Mouse (Mus musculus) intestine, embryonic 14.5 days (tissue): ENCODE measurements around the gene Aldh1a7. TPM values are rescaled to one million over a fixed set of nuclear protein-coding genes. Genes with fewer than 3 reads are reported as not detected.
A peak's percentile ranks its signal among the peaks of the same experiment; 100 is the strongest.

Experiments
- ATAC-seq: fragments of 200-750 bp; cut with Nextera tagmentation; replicated peaks from 2 replicates; pipeline ENCODE4 v1.8.0; 2017; ENCODE audit warnings: low read depth, moderate number of reproducible peaks, moderate TSS enrichment, moderate library complexity; ENCODE audit not compliant: low FRiP score, low TSS enrichment
- DNase-seq: peaks from one replicate; pipeline ENCODE4 v3.0.0-alpha.2; 2018; ENCODE audit warnings: low spot score
- H3K27ac ChIP-seq: fragments of 300-500 bp; sonication (generic); 2 replicates; pipeline ENCODE4 v1.5.1; 2014; ENCODE audit warnings: low read depth, mild to moderate bottlenecking, control low read depth
- H3K27me3 ChIP-seq: fragments of 300-500 bp; sonication (generic); replicated peaks from 2 replicates; pipeline ENCODE4 v1.6.1; 2014; ENCODE audit warnings: low read length, control low read depth; ENCODE audit not compliant: control insufficient read depth, insufficient read depth
- H3K36me3 ChIP-seq: fragments of 300-500 bp; sonication (generic); 2 replicates; pipeline ENCODE4 v1.6.1; 2014; ENCODE audit warnings: low read length, control low read depth; ENCODE audit not compliant: control insufficient read depth, insufficient read depth
- H3K4me1 ChIP-seq: fragments of 300-500 bp; sonication (generic); replicated peaks from 2 replicates; pipeline ENCODE4 v1.6.1; 2014; ENCODE audit warnings: low read length, control low read depth, mixed read lengths; ENCODE audit not compliant: control insufficient read depth, insufficient read depth
- H3K4me2 ChIP-seq: fragments of 300-500 bp; sonication (generic); 2 replicates; pipeline ENCODE4 v1.6.1; 2014; ENCODE audit warnings: low read length
- H3K4me3 ChIP-seq: fragments of 300-500 bp; sonication (generic); 2 replicates; pipeline ENCODE4 v1.5.1; 2014; ENCODE audit warnings: low read depth, low read length, control low read depth, mixed read lengths
- H3K9ac ChIP-seq: fragments of 300-500 bp; sonication (generic); 2 replicates; pipeline ENCODE4 v1.6.1; 2014; ENCODE audit warnings: mild to moderate bottlenecking, low read length
- H3K9me3 ChIP-seq: fragments of 300-500 bp; sonication (generic); 2 replicates; pipeline ENCODE4 v1.6.1; 2016; ENCODE audit warnings: low read length, control low read depth; ENCODE audit not compliant: control insufficient read depth
- WGBS: fragments of 180-500 bp; shearing (Covaris S2); extraction: QIAGEN DNeasy Blood & Tissue Kit; methylation state at CpG from one replicate; pipeline ENCODE4 v1.1.7; 2014; 5-methylcytosine and 5-hydroxymethylcytosine counted together
- polyA plus RNA-seq: library from polyadenylated mRNA; unstranded; fragments of >200 nt; fragmentation: Nextera tagmentation; extraction: Ambion mirVana; gene quantifications from 2 replicates; pipeline ENCODE4 v1.2.1, GENCODE M21; 2014

Aldh1a7 gene
- polyA plus RNA-seq, 1 experiment from 2014 or later = 8.3 TPM

DNA sequence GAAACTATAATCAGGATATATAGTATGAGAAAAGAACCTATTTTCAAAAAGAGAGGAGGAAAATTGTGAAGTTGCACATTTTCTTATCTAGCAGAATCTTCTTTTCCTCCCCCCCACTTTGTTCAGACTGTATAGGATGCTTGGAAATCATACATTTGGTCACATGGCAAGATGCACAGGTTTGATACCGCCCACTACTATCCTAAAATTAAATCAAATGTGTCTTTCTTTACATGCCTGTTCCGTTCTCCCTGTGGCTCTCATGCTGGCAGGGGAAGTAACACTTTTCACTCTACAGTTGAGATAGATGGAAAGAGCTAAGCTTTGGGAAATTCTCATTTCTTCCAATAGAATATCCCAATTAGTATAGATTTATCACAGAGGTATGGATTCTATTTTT lies 7.1 kb downstream of the Aldh1a7 start:
- Histone ChIP-seq H3K27me3 (no peaks in the 10 kb centered on the region), H3K27ac (no peak overlapping the region), H3K9ac (no peak overlapping the region), H3K36me3 (no peaks in the 10 kb centered on the region), H3K4me3 (no peak overlapping the region), H3K9me3 (no peaks in the 10 kb centered on the region), H3K4me2 (no peak overlapping the region), H3K4me1 (no peaks in the 10 kb centered on the region)
- 89% methylated on average over 2 of the region's 2 CpGs for WGBS
- ATAC-seq = no peak
- DNase-seq = no peak

DNA sequence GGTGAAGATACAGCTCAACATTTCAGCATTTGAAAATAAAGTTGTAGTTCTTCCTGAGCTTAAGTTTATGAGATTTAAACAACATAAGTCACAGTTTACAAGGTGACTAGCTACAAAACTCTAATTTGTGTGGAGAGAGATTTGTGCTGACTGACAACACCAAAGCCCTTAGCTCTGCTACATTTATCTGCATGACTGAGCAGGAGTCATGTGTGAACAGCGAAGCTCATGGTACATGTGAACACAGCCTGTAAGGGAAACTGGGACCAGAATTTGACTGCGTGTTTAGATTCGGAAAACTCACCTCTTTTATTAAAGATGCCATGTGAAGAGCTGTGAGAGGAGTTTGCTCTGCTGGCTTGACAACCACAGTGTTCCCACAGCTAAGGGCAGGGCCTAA lies 11.7 kb downstream of the Aldh1a7 start:
- Histone ChIP-seq H3K4me3 (no peak overlapping the region), H3K27me3 (no peaks in the 10 kb centered on the region), H3K9me3 (no peaks in the 10 kb centered on the region), H3K4me1 (no peaks in the 10 kb centered on the region), H3K27ac (no peak overlapping the region), H3K9ac (no peak overlapping the region), H3K4me2 (no peak overlapping the region), H3K36me3 (no peaks in the 10 kb centered on the region)
- ATAC-seq (no peak), DNase-seq (no peak)
- 93% methylated on average over 3 of the region's 3 CpGs for WGBS

DNA sequence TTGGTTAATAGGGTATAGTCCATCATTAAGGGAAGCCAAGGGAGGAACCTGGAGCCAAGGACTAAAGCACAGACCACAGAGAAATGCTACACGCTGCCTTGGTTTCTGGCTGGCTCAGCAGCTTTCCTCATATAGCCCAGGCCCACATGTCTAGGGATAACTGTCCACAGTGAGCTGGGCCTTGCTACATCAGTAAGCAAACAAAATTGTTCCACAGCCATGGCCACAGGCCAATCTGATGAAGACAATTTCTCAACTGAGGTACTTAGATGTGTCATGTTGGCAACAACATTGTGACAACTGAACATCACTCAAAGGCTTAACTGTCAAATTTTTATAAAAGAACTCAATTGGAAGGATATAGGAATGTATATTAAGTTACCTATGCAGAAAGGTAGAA lies 12.3 kb downstream of the Aldh1a7 start:
- Histone ChIP-seq H3K9ac (no peak overlapping the region), H3K4me2 (no peak overlapping the region), H3K36me3 (no peaks in the 10 kb centered on the region), H3K27me3 (no peaks in the 10 kb centered on the region), H3K4me1 (no peaks in the 10 kb centered on the region), H3K4me3 (no peak overlapping the region), H3K9me3 (no peaks in the 10 kb centered on the region), H3K27ac (no peak overlapping the region)
- 92% methylated on average over 1 of the region's 1 CpGs for WGBS
- ATAC-seq = no peak
- DNase-seq = no peak

DNA sequence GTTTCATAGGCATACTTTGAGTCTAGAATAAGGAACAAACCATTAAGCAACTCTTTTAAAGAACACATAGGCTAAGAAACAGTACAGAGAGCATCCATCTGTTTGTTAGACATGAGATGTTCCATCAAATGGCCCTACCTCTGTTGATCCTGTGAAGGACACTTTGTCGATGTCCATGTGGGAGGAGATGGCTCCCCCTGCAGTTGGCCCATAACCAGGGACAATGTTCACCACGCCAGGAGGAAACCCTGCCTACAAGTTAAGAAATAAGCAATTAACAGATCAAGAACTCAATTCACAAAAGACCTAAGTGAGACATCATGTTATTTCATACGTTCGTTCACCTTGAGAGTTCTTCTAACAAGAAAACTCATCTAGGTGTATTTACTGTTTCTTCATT lies 12.8 kb downstream of the Aldh1a7 start:
- Histone ChIP-seq H3K27ac (no peak overlapping the region), H3K27me3 (no peaks in the 10 kb centered on the region), H3K4me3 (no peak overlapping the region), H3K9me3 (no peaks in the 10 kb centered on the region), H3K9ac (no peak overlapping the region), H3K36me3 (no peaks in the 10 kb centered on the region), H3K4me1 (no peaks in the 10 kb centered on the region), H3K4me2 (no peak overlapping the region)
- no peak for ATAC-seq
- 81% methylated on average over 4 of the region's 4 CpGs for WGBS
- DNase-seq = no peak

DNA sequence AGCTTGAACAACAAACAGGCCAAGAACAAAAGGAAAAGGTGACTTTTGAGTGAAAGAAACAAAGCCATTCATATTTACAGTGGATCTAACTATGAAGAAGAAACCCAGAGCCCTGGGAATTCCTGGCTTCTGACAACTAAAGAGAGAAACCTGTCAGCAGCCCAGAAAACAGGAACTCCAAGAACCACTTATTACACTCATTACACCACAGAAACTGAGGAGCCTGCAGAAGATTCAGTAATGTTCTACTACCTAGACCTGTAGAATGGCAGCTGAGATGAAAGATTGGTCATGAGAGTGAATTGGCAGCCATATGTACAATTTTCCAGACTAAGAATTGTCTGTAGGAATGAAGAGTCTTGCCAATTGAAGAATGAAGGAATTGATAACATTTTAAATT lies 20.2 kb downstream of the Aldh1a7 start:
- H3K4me3 ChIP-seq = no peak overlapping the region
- ATAC-seq (no peak), DNase-seq (no peak)
- H3K27me3 ChIP-seq = no peaks in the 10 kb centered on the region
- no peak overlapping the region for H3K27ac ChIP-seq
- H3K9ac ChIP-seq = no peak overlapping the region
- H3K4me2 ChIP-seq = no peak overlapping the region
- no peaks in the 10 kb centered on the region for H3K36me3 ChIP-seq
- no peaks in the 10 kb centered on the region for H3K4me1 ChIP-seq
- no peaks in the 10 kb centered on the region for H3K9me3 ChIP-seq

DNA sequence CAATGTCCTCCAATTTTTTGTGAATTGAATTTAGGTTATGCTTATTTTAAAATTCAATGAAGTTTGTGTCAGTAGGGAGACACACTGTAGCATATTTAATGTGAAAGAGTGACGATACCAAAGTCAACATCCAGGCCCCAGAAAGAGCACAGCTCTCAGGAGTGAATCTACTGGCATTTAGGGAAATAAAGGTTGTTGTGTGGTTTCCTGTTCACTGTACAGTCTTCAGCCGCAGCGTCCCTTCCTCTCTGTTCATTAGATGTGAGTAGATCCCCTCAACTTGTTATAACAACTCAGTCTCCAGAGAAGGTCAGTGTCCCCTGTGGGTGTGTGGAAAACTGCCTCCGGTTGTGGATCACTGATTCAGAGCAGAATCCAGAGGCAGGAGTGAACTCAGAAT lies 20.6 kb downstream of the Aldh1a7 start:
- Histone ChIP-seq H3K9me3 (no peaks in the 10 kb centered on the region), H3K4me1 (no peaks in the 10 kb centered on the region), H3K4me2 (no peak overlapping the region), H3K4me3 (no peak overlapping the region), H3K27me3 (no peaks in the 10 kb centered on the region), H3K9ac (no peak overlapping the region), H3K36me3 (no peaks in the 10 kb centered on the region), H3K27ac (no peak overlapping the region)
- DNase-seq (no peak), ATAC-seq (no peak)
- WGBS = 84% methylated on average over 4 of the region's 4 CpGs

DNA sequence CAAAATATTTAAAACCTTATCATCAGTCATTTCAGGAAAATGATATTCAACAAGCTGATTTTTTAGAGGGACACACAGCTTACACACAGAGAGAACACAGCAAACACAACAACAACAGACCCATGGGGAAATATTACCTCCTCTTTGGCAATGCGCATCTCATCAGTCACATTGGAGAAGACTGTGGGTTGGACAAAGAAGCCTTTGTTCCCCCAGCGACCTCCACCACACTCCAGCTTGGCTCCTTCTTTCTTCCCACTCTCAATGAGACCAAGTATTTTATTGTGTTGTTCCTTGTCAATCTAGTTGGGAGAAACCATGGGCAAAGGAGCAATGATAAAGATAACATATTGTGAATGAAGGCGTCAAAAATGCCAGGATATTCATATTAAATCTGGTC lies 25.3 kb downstream of the Aldh1a7 start:
- Histone ChIP-seq H3K27ac (no peak overlapping the region), H3K4me1 (no peaks in the 10 kb centered on the region), H3K9me3 (no peaks in the 10 kb centered on the region), H3K9ac (no peak overlapping the region), H3K36me3 (no peaks in the 10 kb centered on the region), H3K4me3 (no peak overlapping the region), H3K27me3 (no peaks in the 10 kb centered on the region), H3K4me2 (no peak overlapping the region)
- 78% methylated on average over 3 of the region's 3 CpGs for WGBS
- ATAC-seq (no peak), DNase-seq (no peak)

DNA sequence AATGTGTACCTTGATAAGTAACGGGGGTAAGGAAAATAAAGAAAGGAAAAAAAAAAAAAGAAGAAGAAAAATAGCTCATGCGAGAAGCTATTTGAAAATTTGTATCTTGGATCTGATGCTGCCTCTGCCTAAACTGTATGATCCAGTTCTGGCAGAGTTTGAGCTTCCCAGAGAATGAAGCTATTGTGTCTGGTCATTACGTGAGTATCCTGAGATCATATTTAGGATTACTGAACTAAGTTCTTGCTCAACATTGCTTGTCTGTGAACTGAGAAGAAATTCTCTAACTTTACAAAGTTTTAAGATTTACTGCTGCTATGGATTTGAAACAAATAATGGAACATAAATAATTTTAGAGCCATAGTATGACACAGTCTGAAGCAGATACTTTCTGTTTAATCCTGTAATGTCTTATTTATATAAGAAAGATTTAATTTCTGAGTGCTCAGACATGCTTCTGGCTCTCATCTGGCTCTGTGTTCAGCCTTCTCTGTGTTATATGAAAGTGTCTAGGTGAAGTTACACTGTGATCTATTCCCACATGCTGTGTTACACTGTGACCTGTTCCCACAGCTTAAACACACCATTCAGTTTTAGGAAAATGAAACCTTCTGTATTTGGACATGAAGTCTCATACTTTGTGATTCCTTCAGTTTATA lies 49.5 kb downstream of the Aldh1a7 start:
- Histone ChIP-seq H3K27ac (peak overlapping the region; percentile 71; the same call in 1 of the 2 replicates), H3K4me3 (no peak overlapping the region), H3K4me2 (no peak overlapping the region), H3K9ac (no peak overlapping the region), H3K27me3 (no peaks in the 10 kb centered on the region), H3K36me3 (no peaks in the 10 kb centered on the region), H3K9me3 (no peaks in the 10 kb centered on the region), H3K4me1 (no peaks in the 10 kb centered on the region; the same call in 1 of the 2 replicates)
- DNase-seq (no peak), ATAC-seq (peak; percentile 75; the same call in 1 of the 2 replicates)
- 47% methylated on average over 3 of the region's 3 CpGs for WGBS

DNA sequence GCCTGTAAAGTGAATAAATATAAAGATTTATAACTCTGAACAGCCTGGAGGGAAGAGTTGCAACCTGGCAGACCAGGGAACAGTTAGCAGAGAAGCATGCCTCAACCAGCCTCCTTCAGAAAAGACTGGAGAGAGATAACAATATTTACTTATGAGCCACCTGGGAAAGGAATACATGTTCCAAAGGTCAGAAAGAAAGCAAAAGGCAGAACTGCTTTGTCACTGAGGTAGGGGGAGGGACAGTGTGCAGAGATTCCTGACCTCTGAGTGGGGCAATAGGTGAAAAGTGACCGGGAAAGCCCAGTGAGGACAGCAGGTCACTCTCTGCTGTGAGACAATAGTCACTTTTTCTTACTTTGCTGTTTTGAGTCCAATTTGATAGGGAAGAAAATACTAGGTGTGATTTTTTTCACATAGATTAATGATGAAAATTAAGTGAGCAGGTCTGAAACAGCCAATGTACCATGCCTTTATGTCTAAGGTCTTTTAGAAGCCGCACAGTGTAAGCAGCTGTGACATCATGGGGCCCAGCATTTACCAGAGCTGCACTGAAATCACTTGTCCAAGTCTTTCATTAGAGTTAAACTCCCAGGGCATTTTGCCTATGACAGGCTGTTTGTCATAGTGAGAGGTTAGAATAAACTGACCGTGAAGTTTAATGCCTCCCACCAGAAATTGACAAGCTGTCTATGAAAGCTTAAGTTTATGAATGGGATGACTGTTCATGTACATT lies 73.1 kb downstream of the Aldh1a7 start:
- Histone ChIP-seq H3K4me2 (no peak overlapping the region), H3K9me3 (no peaks in the 10 kb centered on the region), H3K36me3 (no peaks in the 10 kb centered on the region), H3K4me3 (no peak overlapping the region), H3K27ac (peak overlapping the region; percentile 34; the same call in 1 of the 2 replicates), H3K9ac (no peak overlapping the region), H3K27me3 (no peaks in the 10 kb centered on the region), H3K4me1 (0 out of 2 replicates have a peak, but pooled peaks cover 3% of the 10 kb centered on the region)
- 43% methylated on average over 3 of the region's 3 CpGs for WGBS
- DNase-seq (no peak), ATAC-seq (peak; percentile 89)
